Mouse (Mus musculus) liver, embryonic 14.5 days (tissue): ENCODE results near the gene Gm20503. TPM values are rescaled to one million over a fixed set of nuclear protein-coding genes. Genes with fewer than 3 reads are reported as not detected.

Experiments
- ATAC-seq: fragments of 200-750 bp; cut with Nextera tagmentation; 2 replicates; pipeline ENCODE4 v1.8.0; 2017; ENCODE audit warnings: moderate number of reproducible peaks, mild to moderate bottlenecking, moderate library complexity; ENCODE audit not compliant: insufficient read depth
- DNase-seq, 3 experiments: peaks; one replicate each; pipeline ENCODE4 v3.0.0-alpha.2; 2012 to 2013; ENCODE audit warnings: low read depth in 3 of 3, low spot score in 3 of 3
- H3K27ac ChIP-seq: fragments of 300-500 bp; sonication (generic); 2 replicates; pipeline ENCODE4 v1.5.1; 2014; ENCODE audit warnings: moderate library complexity, mild to moderate bottlenecking, control low read depth, inconsistent platforms
- H3K27me3 ChIP-seq: fragments of 300-500 bp; sonication (generic); 2 replicates; pipeline ENCODE4 v1.6.1; 2014; ENCODE audit warnings: mild to moderate bottlenecking, low read length, moderate library complexity; ENCODE audit not compliant: control insufficient read depth, insufficient read depth
- H3K36me3 ChIP-seq: fragments of 300-500 bp; sonication (generic); replicated peaks from 2 replicates; pipeline ENCODE4 v1.6.1; 2014; ENCODE audit warnings: low read depth; ENCODE audit not compliant: control insufficient read depth, insufficient read depth
- H3K4me1 ChIP-seq, 2 experiments: fragments of 200-500 bp in 1 of 2; fragments of 300-500 bp in 1 of 2; sonication (generic) in 1 of 2; replicated peaks; 2 replicates each; pipeline ENCODE4 v1.6.1; 2012 to 2014; ENCODE audit warnings: antibody characterized with exemption in 1 of 2, inconsistent platforms in 1 of 2, low read length in 1 of 2; ENCODE audit not compliant: control insufficient read depth in 2 of 2, insufficient read depth in 2 of 2
- H3K4me2 ChIP-seq: fragments of 300-500 bp; sonication (generic); 2 replicates; pipeline ENCODE4 v1.6.1; 2014; ENCODE audit warnings: low read depth, mild to moderate bottlenecking, control low read depth, moderate library complexity
- H3K4me3 ChIP-seq, 2 experiments: fragments of 200-500 bp in 1 of 2; fragments of 300-500 bp in 1 of 2; sonication (generic) in 1 of 2; 2 replicates each; pipeline ENCODE4 v1.5.1; 2012 to 2014; ENCODE audit warnings: low read depth in 2 of 2, low read length in 2 of 2, mild to moderate bottlenecking in 2 of 2, control low read depth in 1 of 2, inconsistent platforms in 1 of 2, moderate library complexity in 1 of 2; ENCODE audit not compliant: insufficient read depth in 1 of 2
- H3K9ac ChIP-seq: fragments of 300-500 bp; sonication (generic); replicated peaks from 2 replicates; pipeline ENCODE4 v1.6.1; 2014; ENCODE audit warnings: mild to moderate bottlenecking, control low read depth, moderate library complexity
- H3K9me3 ChIP-seq: fragments of 300-500 bp; sonication (generic); 2 replicates; pipeline ENCODE4 v1.6.1; 2016; ENCODE audit warnings: low read length, mixed read lengths; ENCODE audit not compliant: control insufficient read depth
- CTCF ChIP-seq: IDR thresholded peaks from 2 replicates; pipeline ENCODE4 v1.5.1; 2016; ENCODE audit warnings: antibody characterized with exemption, low read depth, control low read depth
- EP300 ChIP-seq: IDR thresholded peaks from 2 replicates; pipeline ENCODE4 v1.6.1; 2016; ENCODE audit warnings: antibody characterized with exemption, low read depth
- WGBS: fragments of 180-500 bp; shearing (Covaris S2); extraction: QIAGEN DNeasy Blood & Tissue Kit; methylation state at CpG from one replicate; pipeline ENCODE4 v1.1.7; 2014; ENCODE audit not compliant: insufficient replicate concordance; 5-methylcytosine and 5-hydroxymethylcytosine counted together
- polyA plus RNA-seq, 2 experiments: library from polyadenylated mRNA; depleted of rRNA in 1 of 2; stranded (reverse) in 1 of 2; unstranded in 1 of 2; fragments of >200 nt; fragmentation: Nextera tagmentation in 1 of 2; extraction: Ambion mirVana in 1 of 2; gene quantifications; 2 replicates each; pipeline versions ENCODE4 v1.2.1 to v1.2.3; 2012 to 2014

Gene Gm20503
- not detected in 2 replicates for polyA plus RNA-seq (2012; rRNA removed)
- polyA plus RNA-seq (2014; fragmentation: Nextera tagmentation; extraction: Ambion mirVana), result 4.4 and 5.1 TPM in 2 replicates

DNA sequence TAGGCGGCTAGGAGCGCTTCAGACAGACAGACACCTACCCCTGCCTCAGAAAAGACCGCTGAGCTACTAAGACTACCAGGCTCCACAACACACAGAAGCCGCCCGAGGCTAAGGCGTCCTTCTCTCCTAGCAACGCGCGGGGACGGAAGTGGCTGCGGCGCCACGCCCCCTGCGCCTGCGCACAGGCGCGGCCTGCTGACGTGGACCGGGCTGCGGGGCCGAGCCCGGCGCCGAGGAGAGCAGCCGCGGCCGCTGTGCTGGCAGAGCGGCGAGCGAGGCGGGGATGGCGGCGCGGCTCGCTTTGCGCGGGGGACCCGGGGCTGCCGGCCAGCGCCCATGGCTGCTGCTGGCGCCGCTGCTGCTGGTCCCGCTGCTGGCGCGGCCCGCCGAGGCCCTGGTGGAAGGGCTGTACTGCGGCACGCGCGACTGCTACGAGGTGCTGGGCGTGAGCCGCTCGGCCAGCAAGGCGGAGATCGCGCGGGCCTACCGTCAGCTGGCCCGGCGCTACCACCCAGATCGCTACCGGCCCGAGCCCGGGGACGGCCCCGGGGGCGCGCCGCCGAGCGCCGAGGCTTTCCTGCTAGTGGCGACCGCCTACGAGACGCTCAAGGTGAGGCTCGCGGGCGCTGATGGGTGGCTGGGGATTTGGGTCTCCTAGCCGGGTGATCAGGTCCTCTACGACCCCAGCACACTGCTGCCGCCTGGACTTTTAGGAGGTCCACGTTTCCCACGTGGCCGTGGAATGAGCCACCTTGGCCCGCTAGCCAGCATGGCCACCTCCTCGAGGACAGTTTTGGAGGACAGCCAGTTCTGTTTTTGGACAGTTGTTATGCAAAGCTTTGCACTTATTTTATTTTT lies at the start of gene Gm20503:
Gene Gm20503, plus strand, starts transcription at position 263 of the 858 bp plus-strand sequence.
- peak within 1 kb of the TSS; percentile 99 for H3K4me2 ChIP-seq
- H3K4me3 ChIP-seq, result peak within 1 kb of the TSS; percentile 62 to 76
- H3K27me3 ChIP-seq, result no peaks in the 10 kb centered on the region
- peaks cover 12 to 16% of the 10 kb centered on the region in 2 experiments for H3K4me1 ChIP-seq
- H3K36me3 ChIP-seq, result no peaks in the 10 kb centered on the region
- peak; percentile 97 for ATAC-seq
- H3K9ac ChIP-seq, result peak within 1 kb of the TSS; percentile 87
- DNase-seq, result peak; percentile 79 to 81 (median 80)
- TF ChIP-seq CTCF (no peak), EP300 (no peak)
- H3K27ac ChIP-seq, result peak within 1 kb of the TSS; percentile 8
- WGBS, result under 1% methylated on average over 79 of the region's 89 CpGs
- H3K9me3 ChIP-seq, result no peaks in the 10 kb centered on the region

- no peak overlapping the region for H3K27ac ChIP-seq
- ATAC-seq (no peak), DNase-seq (no peak)
- 68% methylated on average over 15 of the region's 15 CpGs for WGBS
- H3K4me1 ChIP-seq, result no peaks in the 10 kb centered on the region
- no peak overlapping the region for H3K4me3 ChIP-seq
- H3K9ac ChIP-seq, result no peak overlapping the region
- H3K4me2 ChIP-seq, result no peak overlapping the region
- H3K9me3 ChIP-seq, result no peaks in the 10 kb centered on the region
- no peak for TF ChIP-seq CTCF
- TF ChIP-seq EP300, result no peak
- H3K27me3 ChIP-seq, result no peaks in the 10 kb centered on the region
- no peaks in the 10 kb centered on the region for H3K36me3 ChIP-seq
Measured at GRCm38 (mm10) chr4:58961719-58962118, 41.3 kb upstream of the Gm20503 start.

DNA sequence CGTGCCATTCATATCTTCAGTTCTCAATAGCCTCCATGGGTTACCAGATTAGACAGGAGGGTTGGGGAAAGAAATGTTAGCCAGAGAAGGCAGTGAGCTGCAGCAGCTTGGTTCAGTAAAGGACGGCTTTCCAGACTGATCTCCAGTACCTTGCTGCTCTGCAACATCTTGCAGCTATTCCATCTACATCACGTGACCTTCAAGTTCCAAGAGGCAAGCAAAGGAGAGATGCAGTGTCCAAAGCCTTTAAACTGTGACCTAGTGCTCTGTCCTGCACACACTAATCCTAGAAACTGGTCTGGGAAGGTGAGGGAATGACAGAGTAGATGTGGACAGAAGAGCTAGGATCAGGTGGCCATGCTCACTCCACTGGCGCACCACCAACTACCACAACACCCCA lies 39.7 kb upstream of the Gm20503 start:
- no peaks in the 10 kb centered on the region for H3K36me3 ChIP-seq
- no peak overlapping the region for H3K4me2 ChIP-seq
- no peaks in the 10 kb centered on the region for H3K4me1 ChIP-seq
- DNase-seq (no peak), ATAC-seq (no peak)
- TF ChIP-seq EP300 (no peak), CTCF (no peak)
- no peak overlapping the region for H3K9ac ChIP-seq
- no peak overlapping the region for H3K4me3 ChIP-seq
- H3K27ac ChIP-seq, result no peak overlapping the region
- H3K9me3 ChIP-seq, result no peaks in the 10 kb centered on the region
- 75% methylated on average over 4 of the region's 4 CpGs for WGBS
- no peaks in the 10 kb centered on the region for H3K27me3 ChIP-seq

- H3K36me3 ChIP-seq, result no peaks in the 10 kb centered on the region
- no peak overlapping the region for H3K27ac ChIP-seq
- no peak for TF ChIP-seq CTCF
- no peak for TF ChIP-seq EP300
- no peaks in the 10 kb centered on the region for H3K9me3 ChIP-seq
- ATAC-seq (no peak), DNase-seq (no peak)
- 53% methylated on average over 1 of the region's 1 CpGs for WGBS
- H3K4me1 ChIP-seq, result peaks cover 1 to 2% of the 10 kb centered on the region in 2 experiments
- no peak overlapping the region for H3K4me3 ChIP-seq
- H3K4me2 ChIP-seq, result no peak overlapping the region
- no peaks in the 10 kb centered on the region for H3K27me3 ChIP-seq
- H3K9ac ChIP-seq, result no peak overlapping the region
Measured at GRCm38 (mm10) chr4:58965136-58965535, 37.9 kb upstream of the Gm20503 start.

DNA sequence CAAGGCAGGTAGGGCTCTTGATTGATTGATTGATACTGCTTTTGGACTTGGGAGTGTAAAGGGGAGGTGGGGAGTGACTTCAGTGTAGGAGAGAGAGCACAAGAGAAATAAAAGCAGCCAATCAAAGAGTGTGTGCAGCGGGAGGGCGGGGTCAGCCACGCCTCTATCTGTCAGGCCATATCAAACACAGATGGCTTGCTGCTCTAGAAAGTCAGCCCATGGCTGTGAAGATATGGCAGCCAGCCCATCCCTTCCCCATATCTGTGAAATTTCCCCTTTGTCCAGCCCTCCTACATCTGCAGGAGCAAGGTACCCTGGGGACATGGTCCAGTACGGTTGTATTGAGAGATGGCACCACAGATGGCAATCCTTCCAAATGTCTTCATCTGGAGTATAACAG lies 32.3 kb upstream of the Gm20503 start:
- H3K9ac ChIP-seq, result no peak overlapping the region
- H3K9me3 ChIP-seq, result no peaks in the 10 kb centered on the region
- DNase-seq, result peak; percentile 63 to 66 (median 64)
- no peak overlapping the region for H3K27ac ChIP-seq
- TF ChIP-seq CTCF (no peak), EP300 (peak; percentile 78)
- H3K36me3 ChIP-seq, result no peaks in the 10 kb centered on the region
- no peak overlapping the region for H3K4me3 ChIP-seq
- 27% methylated on average over 4 of the region's 4 CpGs for WGBS
- peak; percentile 97 for ATAC-seq
- peak overlapping the region; percentile 43 for H3K4me2 ChIP-seq
- H3K4me1 ChIP-seq, result peaks cover 16 to 18% of the 10 kb centered on the region in 2 experiments
- H3K27me3 ChIP-seq, result no peaks in the 10 kb centered on the region
